Mouse (Mus musculus) ovary, postnatal 36 days (tissue): ENCODE data around the gene Wiz.

Experiments
- DNase-seq: peaks from one replicate; pipeline ENCODE4 v3.0.0; 2022; ENCODE audit warnings: low spot score, mixed read lengths

The Wiz gene

DNA sequence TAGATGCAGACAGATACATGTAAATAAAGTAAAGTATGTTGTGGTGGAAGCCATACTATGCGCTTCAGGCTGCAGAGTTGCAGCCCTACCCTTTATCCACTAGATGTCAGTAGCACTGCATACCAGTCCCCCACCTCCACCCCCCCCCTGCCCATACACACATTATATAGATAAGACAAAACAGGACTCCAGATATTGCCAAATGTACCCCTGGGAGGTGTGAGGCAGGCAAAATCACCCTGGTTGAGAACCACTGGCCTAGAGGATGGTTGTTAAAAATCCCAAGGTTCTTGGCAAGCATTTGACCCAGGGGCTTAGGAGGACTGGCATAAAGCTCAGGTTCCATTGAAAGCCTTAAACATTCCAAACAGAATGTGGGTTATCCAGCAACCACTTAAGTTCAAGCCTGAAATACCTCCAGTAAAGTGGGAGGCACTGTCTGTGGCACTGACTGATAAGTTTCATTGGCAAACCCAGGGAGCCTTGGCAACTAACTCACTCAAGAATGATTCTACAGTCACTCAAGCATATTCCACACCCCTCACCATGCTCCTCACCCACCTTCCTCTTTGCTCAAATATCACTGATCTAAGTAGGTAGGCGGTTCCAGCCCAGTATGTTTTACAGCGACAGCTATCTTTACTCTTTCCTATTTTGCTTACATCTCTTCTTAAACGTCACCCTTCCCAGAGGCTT is 40.1 kb downstream of the Wiz start:
- DNase-seq = no peak

DNA sequence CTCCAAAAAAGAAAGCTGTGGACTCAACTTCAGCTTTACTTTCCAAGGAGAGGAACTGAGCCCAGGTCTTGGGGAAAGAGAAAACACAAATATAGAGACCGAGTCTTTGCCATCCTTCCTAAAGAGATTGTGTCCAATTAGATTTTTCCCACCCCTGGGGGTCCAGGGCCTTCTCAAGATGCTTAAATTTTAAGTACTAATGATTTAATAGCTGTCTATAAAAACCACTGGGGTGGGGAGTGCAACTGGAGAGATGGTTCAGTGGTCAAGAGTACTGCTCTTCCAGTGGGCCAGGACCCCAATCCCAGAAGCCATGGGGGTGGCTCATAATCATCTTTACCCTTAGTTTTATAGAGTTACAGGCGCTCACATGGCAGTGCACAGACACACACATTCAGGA is 40.8 kb downstream of the Wiz start:
- DNase-seq = no peak

DNA sequence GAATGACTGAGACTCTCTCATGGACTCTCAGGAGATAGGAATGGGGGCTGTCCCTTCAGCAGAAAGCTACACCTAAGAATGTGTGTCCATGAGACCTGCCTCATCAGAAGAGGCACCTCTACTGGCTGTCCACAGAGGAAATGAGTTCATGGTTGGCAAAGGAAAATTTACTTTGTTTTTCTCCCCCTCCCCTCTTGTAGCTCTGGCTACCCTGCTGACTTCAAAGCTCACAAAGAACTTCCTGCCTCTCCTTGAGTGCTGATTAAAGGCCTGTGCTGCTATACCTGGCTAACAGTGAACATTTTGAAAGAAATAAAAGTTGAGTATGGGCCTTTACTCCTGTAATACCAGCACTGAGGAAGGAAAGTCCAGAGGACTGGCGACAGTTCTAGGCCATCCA is 48.1 kb downstream of the Wiz start:
- no peak for DNase-seq

DNA sequence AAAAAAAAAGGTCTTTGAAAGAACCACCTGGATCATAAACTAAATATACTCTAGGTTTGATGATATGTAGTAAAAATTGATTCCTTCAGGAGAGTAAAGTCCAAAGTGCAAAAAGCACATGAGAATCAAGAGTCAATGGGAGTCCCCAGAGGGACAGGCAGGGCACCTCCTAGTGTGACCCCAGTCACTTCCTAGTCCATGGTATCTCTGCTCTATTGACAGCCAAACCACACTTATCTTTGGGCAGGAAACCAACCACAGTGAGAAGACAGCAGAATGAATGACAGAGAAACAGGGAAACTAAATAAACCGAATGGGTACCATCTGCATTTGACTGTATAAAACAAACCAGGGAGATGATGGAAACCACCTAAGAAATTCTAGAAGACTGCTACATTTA is 49.1 kb downstream of the Wiz start:
- DNase-seq = no peak

DNA sequence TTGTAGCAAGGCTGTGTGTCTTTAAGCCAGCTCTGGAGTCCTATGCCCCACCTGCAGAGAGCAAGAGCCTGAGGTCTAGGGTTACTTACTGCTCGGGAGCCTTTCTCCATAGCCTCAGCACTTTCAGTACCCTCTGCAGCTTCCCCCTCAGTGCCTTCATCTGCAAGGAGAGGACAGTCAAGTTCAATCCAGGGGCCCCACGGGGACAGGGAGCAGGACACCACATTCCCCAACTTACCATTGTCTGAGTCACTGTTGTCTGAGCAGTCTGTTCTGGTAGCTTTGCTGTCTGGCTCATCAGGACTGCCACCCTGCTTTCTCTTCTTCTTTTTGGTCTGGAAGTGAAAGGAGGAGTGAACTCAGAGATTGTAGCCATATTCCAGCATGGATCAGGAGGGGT is 53.4 kb downstream of the Wiz start:
- DNase-seq = no peak

DNA sequence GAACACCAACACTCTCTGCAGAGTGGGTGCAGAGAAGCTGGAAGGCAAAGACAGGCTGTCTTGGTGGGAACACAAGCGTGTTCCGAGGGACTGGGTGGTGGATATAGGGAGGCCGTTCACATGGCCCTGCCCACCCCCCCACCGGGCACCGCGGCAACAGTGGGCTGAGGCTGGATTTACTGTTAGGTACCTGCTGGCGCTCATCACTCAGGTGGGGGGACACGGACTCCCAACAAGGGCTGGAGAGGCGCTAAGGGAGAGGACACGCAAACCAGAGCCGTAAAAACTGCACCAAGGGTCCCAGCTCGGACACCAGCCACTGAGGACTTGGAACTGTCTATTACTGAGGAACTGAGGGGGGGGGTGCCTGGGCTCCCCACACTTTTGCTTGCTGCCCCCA is 54.3 kb downstream of the Wiz start:
- no peak for DNase-seq

DNA sequence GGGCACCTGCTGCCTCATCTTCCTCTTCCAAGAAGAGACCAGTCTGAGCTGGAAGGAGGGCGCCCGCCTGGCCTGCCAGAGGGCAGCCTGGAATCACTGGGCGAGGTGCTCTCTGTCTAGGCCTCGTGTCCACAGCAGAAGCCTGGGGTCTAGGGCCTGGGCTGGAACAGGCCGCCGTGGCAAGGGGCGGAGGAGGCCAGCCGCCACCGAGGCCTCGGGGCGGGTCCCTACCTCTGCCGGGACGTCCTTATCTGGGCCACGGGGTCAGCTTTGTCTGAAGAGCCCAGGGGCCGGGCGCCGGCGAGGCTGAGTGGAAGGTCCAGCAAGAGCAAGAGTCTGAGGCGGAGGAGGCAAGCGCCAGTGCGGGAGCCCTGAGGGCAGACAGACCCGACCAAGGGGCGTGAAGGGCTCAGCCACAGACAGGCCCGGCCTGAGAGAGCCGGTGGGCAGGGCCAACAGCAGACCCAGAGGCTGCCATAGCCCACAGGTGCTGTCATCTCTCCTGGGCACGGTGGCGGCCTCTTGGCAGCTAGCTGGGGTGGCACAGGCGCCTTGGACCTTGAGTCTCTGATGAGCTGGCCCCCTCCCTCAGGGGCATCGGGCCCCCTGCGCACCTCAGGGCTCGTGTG is 55.5 kb downstream of the Wiz start:
- DNase-seq = peak; percentile 14

DNA sequence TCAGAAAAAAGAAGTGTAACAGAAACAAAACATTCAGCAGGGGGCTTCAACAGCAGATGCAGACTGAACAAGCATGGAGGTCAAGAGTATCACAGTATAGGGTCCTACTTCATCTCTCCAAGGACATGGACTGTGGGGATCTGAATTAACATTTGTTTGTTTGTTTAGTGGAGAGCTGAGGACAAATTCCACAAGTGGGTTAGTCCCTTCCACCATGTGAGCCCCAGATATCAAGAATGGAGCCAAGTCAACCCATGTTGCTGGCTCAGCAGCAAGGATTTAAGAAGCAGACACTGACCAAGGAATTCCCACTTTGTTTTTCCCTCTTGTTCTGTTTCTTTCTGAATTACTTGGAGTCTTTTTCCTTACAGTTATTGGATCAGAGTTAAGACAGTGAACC is 61.7 kb downstream of the Wiz start:
- no peak for DNase-seq

DNA sequence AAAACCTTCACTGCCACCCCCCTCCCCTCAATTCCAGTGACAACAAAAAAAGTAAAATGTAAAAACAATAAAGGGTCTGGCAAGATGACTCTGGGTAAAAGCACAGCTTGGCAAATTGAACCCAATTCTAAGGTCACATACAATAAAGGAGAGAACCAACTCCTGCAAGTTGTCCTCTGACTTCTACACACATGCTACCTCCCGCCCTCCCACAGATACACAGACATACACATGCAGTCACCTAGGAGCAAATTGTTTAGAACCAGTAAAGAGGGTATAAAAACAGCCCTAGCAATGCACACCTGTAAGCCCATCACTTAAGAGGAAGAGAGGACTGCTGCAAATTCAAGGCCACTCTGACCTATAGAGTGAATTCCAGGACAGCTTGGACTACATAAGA is 66.4 kb downstream of the Wiz start:
- no peak for DNase-seq

DNA sequence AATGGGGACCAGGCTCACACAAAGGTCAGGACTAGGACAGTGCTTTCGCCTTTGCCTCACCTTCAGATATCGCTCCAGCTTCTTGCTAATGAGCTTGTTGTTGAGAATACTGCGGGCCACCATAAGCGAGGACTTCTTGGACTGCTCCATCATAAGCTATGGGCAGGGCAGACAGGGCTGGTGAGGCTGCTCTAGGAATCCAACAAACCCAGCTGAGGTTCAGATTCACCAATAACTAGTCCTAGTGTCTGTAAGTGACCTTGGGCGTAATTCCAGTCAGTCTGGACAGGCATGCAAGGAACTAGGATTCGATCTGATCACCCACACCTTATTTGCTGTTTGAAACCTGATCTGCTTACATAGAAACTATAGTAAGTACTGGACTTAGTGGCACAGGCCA is 67.4 kb downstream of the Wiz start:
- DNase-seq = no peak

DNA sequence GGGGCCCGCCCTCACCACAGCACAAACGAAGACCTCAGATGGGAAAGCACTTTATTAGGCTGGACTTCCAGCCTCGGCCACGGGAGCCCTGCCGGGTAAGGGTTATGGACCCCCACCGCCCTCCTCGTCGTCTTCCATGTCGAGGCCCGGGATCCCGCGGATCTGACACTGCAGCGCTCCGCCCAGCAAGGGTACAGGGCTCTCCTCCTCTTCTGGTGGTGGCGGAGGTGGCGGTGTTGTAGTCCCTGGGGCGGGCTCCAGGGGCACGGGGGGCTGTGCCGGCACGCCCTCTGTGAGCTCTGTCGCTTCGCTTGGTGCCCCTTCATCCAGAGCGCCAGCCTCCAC is 67.9 kb downstream of the Wiz start:
- DNase-seq = no peak

DNA sequence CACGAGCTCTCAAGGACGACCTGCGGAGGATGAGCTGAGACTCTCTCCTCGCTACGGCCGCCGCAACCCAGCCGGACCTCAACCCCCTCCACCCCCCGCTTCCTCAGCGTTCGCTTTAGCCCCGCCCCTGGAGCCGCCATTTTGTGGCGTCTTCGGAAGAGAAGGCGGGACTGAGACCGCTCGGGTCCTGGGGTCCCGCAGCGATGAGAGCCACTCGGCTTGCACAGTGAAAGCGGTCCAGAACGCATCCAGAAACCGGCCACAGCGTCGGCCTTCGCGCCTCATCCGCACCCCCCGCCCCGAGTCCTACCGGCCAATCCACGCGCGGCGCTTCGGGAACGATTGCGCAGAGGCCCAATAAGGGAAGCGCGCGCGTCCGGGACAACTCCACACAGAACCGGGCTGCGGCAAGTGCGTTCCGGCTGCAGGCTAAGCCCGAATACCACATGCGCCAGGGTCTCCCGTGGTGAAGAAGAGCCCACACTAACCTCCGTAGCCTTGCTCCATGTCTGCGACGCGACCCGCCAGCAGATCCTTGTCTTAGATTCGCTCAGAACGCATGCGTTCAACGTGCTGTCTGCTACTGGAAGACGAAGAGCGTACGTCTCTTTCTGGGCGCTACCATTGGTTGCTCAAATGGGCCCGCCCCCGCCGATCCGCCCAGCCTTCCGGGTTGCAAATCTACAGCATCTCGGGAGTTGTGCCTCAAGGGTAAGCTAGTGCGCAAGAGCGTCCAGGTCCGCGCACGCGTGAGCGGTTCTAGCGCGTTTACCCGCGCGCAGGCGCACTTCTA is 68.4 kb downstream of the Wiz start, which contains the start of gene Akap8:
Gene Akap8, minus strand, starts transcription at position 642 of the 793 bp plus-strand sequence.
- DNase-seq = peak; percentile 96

DNA sequence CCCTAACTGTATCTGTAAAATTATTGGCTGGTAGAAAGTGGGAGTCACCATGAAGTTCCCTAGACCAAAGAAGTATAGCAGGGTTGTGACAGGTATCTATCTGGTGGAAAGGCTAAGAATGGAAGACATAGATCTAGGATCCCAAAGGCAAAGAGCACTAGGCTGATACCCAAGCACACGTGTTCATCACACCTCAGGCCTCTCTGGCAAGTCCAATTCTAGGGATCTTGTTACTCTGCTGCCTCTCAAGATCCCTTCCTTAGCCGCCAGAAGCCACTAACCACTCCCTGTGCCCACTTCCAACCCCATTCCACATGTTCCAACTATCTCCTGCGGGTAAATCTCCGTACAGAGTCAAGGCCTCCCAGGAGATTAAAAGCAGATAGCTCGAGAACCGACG is 69.3 kb downstream of the Wiz start:
- no peak for DNase-seq

DNA sequence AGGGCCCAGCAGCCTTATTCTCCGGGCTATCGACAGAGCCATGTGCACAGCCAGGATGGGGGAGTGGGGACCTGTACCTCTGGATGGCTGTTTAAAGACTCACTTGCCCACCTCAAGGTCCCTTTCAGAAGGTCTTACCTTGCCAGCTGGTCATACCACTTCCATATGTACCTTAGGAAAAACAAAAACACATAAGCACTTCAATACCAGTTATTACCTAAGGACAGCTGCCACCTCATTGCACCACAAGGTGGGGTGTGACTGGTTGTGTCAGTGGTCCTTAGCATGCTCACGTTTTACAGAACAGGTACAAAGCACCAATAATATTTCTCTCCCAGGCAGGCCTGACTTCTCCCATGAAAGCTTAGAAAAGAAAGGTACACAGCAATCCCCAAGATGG is 71.5 kb downstream of the Wiz start:
- no peak for DNase-seq

DNA sequence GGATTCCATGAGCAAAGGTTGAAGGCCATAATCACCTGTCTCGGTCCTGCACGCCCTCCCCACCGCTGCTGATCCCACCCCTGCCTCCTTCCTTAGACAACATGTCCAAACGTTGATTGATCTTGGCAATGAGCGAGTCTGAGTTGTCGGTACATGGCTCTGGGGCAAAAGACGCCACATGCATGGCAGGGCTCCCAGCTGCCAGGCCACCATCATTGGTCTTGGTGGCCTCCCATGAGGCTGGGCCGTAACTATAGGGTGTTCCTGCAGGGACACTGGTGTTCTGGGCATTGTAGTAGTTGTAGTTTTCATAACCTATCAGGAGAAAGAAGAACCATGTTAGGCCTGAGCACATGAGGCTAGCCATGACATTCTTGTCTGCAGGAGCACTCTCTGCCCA is 72.2 kb downstream of the Wiz start:
- no peak for DNase-seq

DNA sequence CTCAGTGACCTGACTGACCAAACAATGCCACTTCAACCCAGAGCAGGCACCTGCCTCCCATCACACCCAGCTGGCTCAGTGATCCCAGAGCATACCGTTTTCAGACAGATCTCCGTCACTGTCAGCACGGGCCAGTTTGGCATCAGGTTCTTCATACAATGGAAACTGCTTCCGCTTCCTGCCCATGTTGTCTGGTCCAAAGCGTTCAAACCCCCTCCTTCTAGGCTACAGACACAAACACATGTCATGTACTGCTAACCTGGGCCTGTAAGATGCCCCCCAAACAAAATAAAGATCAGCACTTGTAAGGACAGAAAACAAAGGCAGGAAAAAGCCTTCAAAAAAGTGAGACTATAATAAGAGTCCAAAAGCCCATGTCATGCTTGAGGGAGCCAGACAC is 73.7 kb downstream of the Wiz start:
- no peak for DNase-seq

DNA sequence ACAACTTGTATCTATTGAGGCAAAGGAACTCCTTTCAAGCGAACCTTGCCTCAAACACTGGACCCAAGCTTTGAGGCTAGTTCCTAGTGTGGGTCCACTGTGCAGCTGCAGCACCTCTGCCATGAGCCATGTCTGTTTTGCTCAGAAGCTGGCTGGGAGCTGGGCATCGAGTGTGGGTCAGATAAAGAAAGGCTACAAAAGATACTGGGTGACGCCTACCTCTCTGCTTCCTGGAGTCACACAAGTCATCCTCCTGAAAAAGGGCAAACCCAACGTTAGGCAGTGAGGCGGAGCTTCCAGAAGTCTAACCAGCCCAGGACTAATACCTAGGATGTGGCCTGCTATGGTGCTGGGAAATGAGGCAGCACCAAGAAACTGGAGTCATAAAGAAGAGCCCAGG is 75.3 kb downstream of the Wiz start:
- no peak for DNase-seq

DNA sequence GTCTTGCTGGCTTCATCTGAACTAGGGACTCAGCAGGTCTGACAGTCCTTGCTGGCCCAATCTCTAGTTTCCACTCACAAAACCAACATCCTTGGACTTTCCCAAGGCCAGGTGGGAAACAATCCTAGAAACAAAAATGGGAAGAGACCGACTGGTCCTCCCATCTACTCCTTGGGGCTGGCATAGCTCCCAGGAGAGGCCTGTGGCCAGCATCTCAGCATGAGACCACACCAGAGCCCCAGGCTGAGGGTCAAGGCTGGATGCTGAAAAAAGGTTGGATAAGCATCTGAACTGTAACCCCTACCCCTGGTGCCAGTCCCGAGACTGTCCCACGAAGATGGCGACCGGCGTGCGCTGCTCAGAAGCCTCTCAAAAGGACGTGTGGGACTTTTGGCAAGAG is 76.4 kb downstream of the Wiz start:
- DNase-seq = no peak

DNA sequence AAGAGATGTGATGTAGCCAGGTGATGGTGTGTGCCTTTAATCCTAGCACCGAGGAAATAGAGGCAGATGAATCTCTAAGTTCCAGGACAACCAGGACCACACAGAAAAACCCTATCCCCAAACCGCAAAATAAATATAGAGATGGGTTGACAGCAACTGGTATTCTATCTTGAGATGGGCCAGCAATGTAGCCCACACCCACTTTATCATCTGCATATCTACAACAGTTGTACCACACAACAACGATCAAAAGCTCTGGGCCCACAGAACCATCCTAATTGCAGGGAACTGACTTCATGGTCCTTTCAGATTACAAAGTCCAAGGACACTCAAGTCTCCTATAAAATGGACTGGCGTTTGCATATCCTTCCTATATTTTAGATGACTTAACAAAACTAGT is 81.3 kb downstream of the Wiz start:
- no peak for DNase-seq
